Mouse (Mus musculus): ENCODE measurements at regions not wholly inside any gene's neighbourhood (a gene's known extent, or its start where the extent isn't known, plus 50 kb on each side); places are given as distances from the start of the nearest gene placed in this dataset.

DNA sequence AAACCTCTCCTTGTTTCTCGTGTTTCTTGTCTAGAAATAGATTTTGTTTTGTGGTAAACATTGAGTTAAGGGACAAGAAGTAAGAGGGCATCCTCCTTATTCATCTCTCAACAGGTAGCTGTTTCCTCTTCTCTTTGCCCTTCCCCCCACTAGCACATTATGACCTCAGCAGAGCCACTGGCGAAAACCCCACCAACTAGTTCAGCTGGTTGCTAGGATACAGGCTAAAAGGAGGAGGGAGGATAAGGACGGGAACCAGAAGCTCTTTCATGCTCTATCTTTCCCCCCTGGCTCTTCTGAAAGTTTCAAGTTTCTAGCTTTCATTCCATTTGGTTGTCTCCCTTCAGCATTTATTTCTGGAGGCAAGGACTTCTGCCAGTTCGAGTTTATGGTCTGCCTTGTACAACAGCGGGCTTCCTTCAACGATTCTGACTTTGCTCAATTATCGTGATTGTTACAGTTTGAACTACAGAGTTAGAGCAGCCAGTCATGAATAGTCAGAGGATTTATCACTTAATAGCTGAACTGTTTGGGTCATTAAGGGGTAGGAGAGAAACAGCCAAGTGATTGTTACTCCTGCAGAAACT is 78.8 kb upstream of the Acsl4 start:
- TF ChIP-seq GATA1 (IDR thresholded peaks at IDR 0.05; ENCODE audit: borderline replicate concordance, low read length) = no peak
- TF ChIP-seq CTCF (IDR thresholded peaks at IDR 0.05; ENCODE audit: low read depth, low read length) = no peak
- TF ChIP-seq POLR2AphosphoS5 (IDR thresholded peaks at IDR 0.05; ENCODE audit: insufficient replicate concordance, low read depth, low read length) = no peak
